Mouse (Mus musculus): ENCODE measurements around the gene Tmem235.
A peak's percentile ranks its signal among the peaks of the same experiment; 100 is the strongest.

Tmem235 gene

GRCm38 (mm10) chr11:117890519-117891282 is 30.1 kb downstream of the Tmem235 start:
- DNase-seq (ENCODE audit: low read depth in 1 of 2, low spot score in 2 of 2): no peak

GRCm38 (mm10) chr11:117891581-117892175 is 31.1 kb downstream of the Tmem235 start:
- DNase-seq (ENCODE audit: low read depth in 1 of 2, low spot score in 2 of 2): no peak

- DNase-seq (ENCODE audit: low read depth in 1 of 2, low spot score in 2 of 2): no peak
Observed at GRCm38 (mm10) chr11:117892199-117892598, 31.6 kb downstream of the Tmem235 start.

GRCm38 (mm10) chr11:117894676-117895075 is 34.1 kb downstream of the Tmem235 start:
- DNase-seq (ENCODE audit: low read depth in 1 of 2, low spot score in 2 of 2): no peak

- DNase-seq (ENCODE audit: low read depth in 1 of 2, low spot score in 2 of 2): no peak
Observed at GRCm38 (mm10) chr11:117896533-117896932, 36.0 kb downstream of the Tmem235 start.

GRCm38 (mm10) chr11:117902282-117902681 is 41.7 kb downstream of the Tmem235 start:
- no peak for DNase-seq (ENCODE audit: low read depth in 1 of 2, low spot score in 2 of 2)

GRCm38 (mm10) chr11:117904442-117904841 is 43.9 kb downstream of the Tmem235 start:
- no peak for DNase-seq (ENCODE audit: low read depth in 1 of 2, low spot score in 2 of 2)

GRCm38 (mm10) chr11:117909337-117909736 is 48.8 kb downstream of the Tmem235 start:
- no peak for DNase-seq (ENCODE audit: low read depth in 1 of 2, low spot score in 2 of 2)

- peak; percentile 60 to 73 for DNase-seq (ENCODE audit: low read depth in 1 of 2, low spot score in 2 of 2)
Observed at GRCm38 (mm10) chr11:117912684-117913352, 52.3 kb downstream of the Tmem235 start.

- no peak for DNase-seq (ENCODE audit: low read depth in 1 of 2, low spot score in 2 of 2)
Observed at GRCm38 (mm10) chr11:117914531-117914930, 54.0 kb downstream of the Tmem235 start.

Data from monocyte, adult 2 months (primary cell).